Mouse (Mus musculus) neural tube, embryonic 12.5 days (tissue): ENCODE measurements around the gene Armc10. TPM values are rescaled to one million over a fixed set of nuclear protein-coding genes. Genes with fewer than 3 reads are reported as not detected.
"Not testable (repeated sequence)": the region's sequence is repeated elsewhere in the genome, so short reads cannot be mapped to it uniquely, and the experiment has no call there.

Experiments
- ATAC-seq: fragments of 200-750 bp; cut with Nextera tagmentation; 2 replicates; pipeline ENCODE4 v1.8.0; 2017; ENCODE audit warnings: low read depth, mild to moderate bottlenecking, moderate TSS enrichment, moderate library complexity; ENCODE audit not compliant: low FRiP score
- H3K27ac ChIP-seq: fragments of 300-500 bp; sonication (generic); 2 replicates; pipeline ENCODE4 v1.5.1; 2016
- H3K27me3 ChIP-seq: fragments of 300-500 bp; sonication (generic); replicated peaks from 2 replicates; pipeline ENCODE4 v1.6.1; 2016; ENCODE audit warnings: mild to moderate bottlenecking
- H3K36me3 ChIP-seq: fragments of 300-500 bp; sonication (generic); 2 replicates; pipeline ENCODE4 v1.6.1; 2016; ENCODE audit warnings: mild to moderate bottlenecking
- H3K4me1 ChIP-seq: fragments of 300-500 bp; sonication (generic); 2 replicates; pipeline ENCODE4 v1.6.1; 2016
- H3K4me2 ChIP-seq: fragments of 300-500 bp; sonication (generic); replicated peaks from 2 replicates; pipeline ENCODE4 v1.6.1; 2016; ENCODE audit warnings: mild to moderate bottlenecking
- H3K4me3 ChIP-seq: fragments of 300-500 bp; sonication (generic); 2 replicates; pipeline ENCODE4 v1.5.1; 2016
- H3K9ac ChIP-seq: fragments of 300-500 bp; sonication (generic); 2 replicates; pipeline ENCODE4 v1.6.1; 2016; ENCODE audit warnings: mild to moderate bottlenecking
- H3K9me3 ChIP-seq: fragments of 300-500 bp; sonication (generic); 2 replicates; pipeline ENCODE4 v1.6.1; 2016; ENCODE audit warnings: mild to moderate bottlenecking
- WGBS: fragments of 180-500 bp; shearing (Covaris S2); methylation state at CpG from one replicate; pipeline ENCODE4 v1.1.7; 2016; 5-methylcytosine and 5-hydroxymethylcytosine counted together
- polyA plus RNA-seq: library from polyadenylated mRNA; unstranded; fragments of >200 nt; fragmentation: Nextera tagmentation; extraction: Ambion mirVana; gene quantifications from 2 replicates; pipeline ENCODE4 v1.2.1, GENCODE M21; 2016

Gene Armc10
- polyA plus RNA-seq = 64.4 and 69.6 TPM in 2 replicates

DNA sequence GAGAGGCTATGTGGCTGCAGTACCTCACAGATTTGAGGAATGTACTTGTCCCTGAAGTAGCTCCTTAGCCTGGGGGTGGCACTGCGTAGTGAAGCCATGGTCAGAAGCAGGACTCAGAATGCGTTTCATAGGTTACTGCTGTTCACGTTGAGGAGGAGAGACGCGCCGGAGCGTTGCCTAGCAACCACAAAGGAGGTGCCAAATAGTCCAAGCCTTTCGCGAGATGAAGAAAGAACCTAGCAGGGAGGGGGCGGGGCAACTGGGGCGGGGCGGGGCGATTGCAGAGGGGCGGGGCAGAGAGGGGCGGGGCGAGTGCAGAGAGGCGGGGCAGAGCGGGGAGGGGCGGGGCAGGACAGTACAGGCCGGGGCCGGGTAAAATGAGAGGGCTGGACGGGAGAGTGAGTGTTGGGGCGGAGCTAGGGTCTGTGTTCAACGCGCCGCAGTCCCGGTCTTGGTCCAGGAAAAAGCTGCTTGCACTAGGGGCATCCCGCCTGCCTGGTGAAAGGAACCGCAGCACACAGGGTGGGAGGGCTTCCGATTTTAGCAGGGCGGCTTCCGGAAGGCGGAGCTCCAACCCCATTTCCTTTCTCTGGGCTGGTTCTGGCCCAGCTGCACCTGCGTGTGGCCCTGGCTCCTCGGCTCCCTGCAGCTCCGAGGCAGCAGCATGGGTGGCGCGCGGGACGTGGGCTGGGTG, at the start of gene Armc10, which contains the start of gene Fbxl13:
Gene Armc10 (plus strand): TSS at position 375 of the 694 bp plus-strand sequence.
Gene Fbxl13 (minus strand): TSS at position 196 of the 694 bp plus-strand sequence.
- WGBS = 1% methylated on average over 35 of the region's 40 CpGs

DNA sequence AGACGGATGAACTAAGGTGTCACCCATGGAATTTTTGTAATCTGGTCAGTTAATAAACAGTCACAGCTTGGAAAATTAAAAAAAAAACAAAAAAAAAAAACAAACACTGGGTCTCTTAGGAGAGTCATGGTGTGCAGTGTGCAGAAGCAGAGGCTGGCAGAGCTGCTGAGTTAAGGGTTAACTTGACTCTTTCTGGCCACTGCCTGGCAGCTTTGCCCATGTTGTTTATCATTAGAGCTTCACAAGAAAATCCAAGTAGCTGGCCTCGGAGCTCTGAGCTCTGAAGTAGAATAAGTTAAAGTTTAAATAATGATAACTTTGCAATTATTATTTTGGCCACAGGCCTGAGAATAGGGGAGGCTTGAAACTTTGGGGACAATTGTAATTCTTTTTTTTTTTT, 46.1 kb upstream of the Armc10 start:
- H3K27ac ChIP-seq, H3K4me2 ChIP-seq, H3K9me3 ChIP-seq, H3K27me3 ChIP-seq, H3K4me3 ChIP-seq, H3K36me3 ChIP-seq, H3K9ac ChIP-seq, H3K4me1 ChIP-seq, ATAC-seq: not testable (repeated sequence)
- WGBS = 81% methylated on average over 2 of the region's 2 CpGs

More for the DNA sequence above, at the start of gene Armc10, which contains the start of gene Fbxl13:
- Histone ChIP-seq H3K27ac (peak within 1 kb of the TSS; percentile 86), H3K9me3 (no peaks in the 10 kb centered on the region), H3K36me3 (peaks cover 28% of the 10 kb centered on the region), H3K4me1 (peaks cover 11% of the 10 kb centered on the region), H3K27me3 (no peaks in the 10 kb centered on the region), H3K9ac (peak within 1 kb of the TSS; percentile 89), H3K4me2 (peak within 1 kb of the TSS; percentile 72), H3K4me3 (peak within 1 kb of the TSS; percentile 79)
- ATAC-seq = peak; percentile 96

DNA sequence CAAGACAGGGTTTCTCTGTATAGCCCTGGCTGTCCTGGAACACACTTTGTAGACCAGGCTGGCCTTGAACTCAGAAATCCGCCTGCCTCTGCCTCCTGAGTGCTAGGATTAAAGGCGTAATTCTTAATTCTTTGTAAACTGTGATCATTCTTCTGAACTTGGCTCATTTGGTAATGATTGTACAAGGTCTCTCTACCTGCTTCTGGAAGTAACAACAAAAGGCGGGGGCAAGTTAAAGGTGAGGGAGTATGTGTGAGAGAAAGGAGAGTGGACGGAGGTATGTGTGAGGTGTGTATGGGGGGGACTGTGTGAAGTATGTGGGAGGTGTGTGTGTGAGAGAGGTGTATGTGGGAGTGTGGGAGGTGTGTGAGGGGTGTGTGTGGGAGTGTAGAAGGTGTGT, 45.7 kb upstream of the Armc10 start:
- ATAC-seq = no peak
- Histone ChIP-seq H3K4me2 (no peak overlapping the region), H3K4me1 (no peaks in the 10 kb centered on the region), H3K27ac (no peak overlapping the region), H3K36me3 (no peaks in the 10 kb centered on the region), H3K9ac (no peak overlapping the region), H3K27me3 (no peaks in the 10 kb centered on the region), H3K9me3 (no peaks in the 10 kb centered on the region), H3K4me3 (no peak overlapping the region)
- 92% methylated on average over 4 of the region's 4 CpGs for WGBS

DNA sequence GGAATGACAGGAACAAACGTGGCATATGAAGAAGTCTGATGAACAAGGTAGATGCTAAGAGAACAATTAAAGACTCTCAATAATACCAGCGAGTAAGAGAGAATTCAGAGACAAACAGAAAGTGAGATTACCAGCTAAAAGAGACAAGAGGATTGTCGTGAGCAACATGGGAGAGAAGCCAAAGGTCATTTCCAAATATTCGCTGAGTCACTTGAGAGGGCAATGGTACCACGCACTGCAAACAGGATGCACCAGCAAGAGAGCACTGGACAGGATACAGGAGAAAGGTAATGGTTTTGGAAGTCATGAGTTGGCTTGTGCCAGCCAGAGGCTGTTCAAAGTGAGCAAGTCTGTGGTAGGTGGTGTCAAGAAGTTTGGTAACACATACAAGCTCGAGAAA, 39.7 kb upstream of the Armc10 start:
- H3K36me3 ChIP-seq = no peaks in the 10 kb centered on the region
- no peak overlapping the region for H3K27ac ChIP-seq
- H3K4me1 ChIP-seq = no peaks in the 10 kb centered on the region
- H3K27me3 ChIP-seq = no peaks in the 10 kb centered on the region
- ATAC-seq = no peak
- no peak overlapping the region for H3K4me2 ChIP-seq
- no peaks in the 10 kb centered on the region for H3K9me3 ChIP-seq
- no peak overlapping the region for H3K9ac ChIP-seq
- no peak overlapping the region for H3K4me3 ChIP-seq
- 77% methylated on average over 6 of the region's 6 CpGs for WGBS

DNA sequence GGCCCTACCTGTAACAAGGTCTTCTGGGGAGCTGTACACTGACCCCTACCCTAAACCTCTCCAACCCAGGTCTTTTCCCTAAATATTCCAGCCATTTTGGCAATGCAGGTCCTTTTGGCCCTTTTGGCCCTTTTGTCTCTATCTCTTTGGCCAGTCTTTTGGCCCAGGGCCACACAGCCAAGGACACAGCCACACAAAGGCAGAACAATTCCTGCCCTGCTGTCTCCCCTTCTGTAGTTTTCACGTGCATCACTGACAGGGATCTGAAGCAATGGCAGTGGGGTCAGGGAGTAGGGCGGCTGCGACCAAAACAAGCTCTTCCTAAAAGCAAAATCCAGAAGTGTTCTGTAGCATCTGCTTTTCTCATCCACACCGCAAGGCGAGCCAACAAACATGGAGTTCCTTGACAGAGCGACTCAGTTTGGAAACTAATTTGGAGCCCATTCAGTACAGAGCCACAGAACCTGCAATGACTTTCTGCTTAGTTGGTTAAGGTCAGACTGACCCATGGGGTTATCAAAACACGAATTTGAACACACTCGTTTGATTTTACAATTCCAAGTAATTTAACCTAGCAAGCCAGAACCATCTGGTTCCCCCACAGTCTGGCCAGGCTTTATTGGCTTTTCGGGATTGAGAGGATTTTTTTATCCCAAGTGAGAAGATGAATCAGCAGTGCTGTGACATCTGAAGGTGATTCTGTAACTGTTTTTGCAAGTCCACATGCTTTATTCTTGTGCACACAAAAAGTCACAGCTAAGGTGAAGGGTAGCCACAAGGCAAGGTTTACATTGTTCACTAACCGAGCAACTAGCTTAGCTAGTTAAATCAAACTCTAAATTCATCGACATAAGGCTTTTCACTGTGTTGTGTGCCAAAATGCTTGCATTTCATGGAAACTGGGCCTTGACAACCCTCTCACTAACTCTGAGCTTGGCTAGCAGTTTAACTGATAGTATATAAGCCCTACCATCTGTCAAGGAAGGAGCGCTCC, 37.0 kb upstream of the Armc10 start:
- no peak for ATAC-seq

DNA sequence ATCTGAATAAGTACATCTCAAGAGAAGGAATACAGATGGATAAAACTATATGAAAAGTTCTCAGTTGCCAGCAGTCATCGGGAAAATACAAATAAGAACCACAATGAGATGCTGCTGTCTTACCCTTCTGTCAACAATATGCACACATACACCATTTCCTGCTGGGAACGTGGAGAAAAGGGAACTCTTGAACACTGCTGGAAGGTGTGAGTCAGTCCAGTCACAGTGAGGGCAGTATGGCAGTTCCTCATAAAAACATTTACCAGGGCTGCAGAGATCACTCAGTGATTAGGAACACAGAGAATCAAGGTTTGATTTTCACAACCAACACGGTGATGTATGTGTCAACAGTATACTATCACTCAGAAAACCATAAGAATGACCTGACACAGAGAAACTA, 34.6 kb upstream of the Armc10 start:
- Histone ChIP-seq H3K9ac (no peak overlapping the region), H3K4me3 (no peak overlapping the region)
- 80% methylated on average over 3 of the region's 3 CpGs for WGBS

More for the DNA sequence above, 37.0 kb upstream of the Armc10 start:
- Histone ChIP-seq H3K27ac (no peak overlapping the region), H3K4me1 (no peaks in the 10 kb centered on the region), H3K27me3 (no peaks in the 10 kb centered on the region), H3K36me3 (no peaks in the 10 kb centered on the region), H3K9me3 (no peaks in the 10 kb centered on the region), H3K9ac (no peak overlapping the region), H3K4me2 (no peak overlapping the region), H3K4me3 (no peak overlapping the region)
- WGBS = 69% methylated on average over 12 of the region's 12 CpGs

DNA sequence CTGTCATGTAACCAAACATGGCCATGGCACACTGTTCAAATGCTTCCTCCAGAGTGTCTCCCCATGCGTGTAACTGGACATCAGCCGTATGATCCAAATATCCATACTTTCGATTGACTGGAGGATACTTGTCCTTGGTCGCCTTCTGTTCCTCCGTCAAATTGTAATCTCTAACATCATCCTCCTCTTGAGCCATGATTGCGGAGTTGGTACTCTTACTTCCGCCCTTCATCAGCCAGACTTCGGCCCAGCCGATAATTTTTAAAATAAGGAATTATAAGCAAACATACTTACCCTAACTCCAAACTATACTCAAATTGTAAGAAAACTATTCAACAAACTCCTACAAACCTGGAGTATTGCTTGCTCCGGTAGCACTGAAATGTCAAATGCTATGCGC, 31.3 kb upstream of the Armc10 start:
- not testable (repeated sequence) for H3K36me3 ChIP-seq, H3K9me3 ChIP-seq, H3K4me3 ChIP-seq, H3K4me1 ChIP-seq, ATAC-seq, H3K9ac ChIP-seq, H3K27me3 ChIP-seq, H3K27ac ChIP-seq, H3K4me2 ChIP-seq
- 98% methylated on average over 11 of the region's 11 CpGs for WGBS

More for the DNA sequence above, 34.6 kb upstream of the Armc10 start:
- no peaks in the 10 kb centered on the region for H3K9me3 ChIP-seq
- H3K4me2 ChIP-seq = no peak overlapping the region
- H3K36me3 ChIP-seq = no peaks in the 10 kb centered on the region
- no peaks in the 10 kb centered on the region for H3K27me3 ChIP-seq
- ATAC-seq = no peak
- H3K4me1 ChIP-seq = no peaks in the 10 kb centered on the region
- no peak overlapping the region for H3K27ac ChIP-seq

DNA sequence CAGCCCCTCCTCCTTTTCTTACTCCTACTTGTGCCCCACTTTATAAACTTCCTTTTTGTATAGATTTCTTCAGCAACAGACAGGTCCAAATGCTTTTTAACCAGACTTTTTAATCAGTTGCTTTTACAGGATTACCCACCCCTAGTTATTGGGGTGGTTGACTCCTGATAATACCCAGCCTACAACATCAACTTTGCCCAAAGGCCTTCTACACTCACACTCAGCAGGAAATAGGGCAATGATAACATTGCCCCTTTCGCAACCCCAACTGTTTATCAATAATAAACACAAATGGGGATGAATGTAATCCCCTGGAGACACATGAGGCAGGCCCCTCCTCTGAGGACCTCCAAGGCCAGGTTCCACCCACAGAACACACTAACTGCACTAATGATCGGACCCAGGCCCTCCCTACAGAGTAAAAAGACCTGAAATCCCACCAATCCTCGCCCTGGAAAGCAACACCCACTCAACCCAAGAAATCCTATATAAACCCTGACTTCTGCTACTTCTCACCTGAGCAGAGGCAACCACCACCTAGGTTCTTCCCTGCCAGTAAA, 29.1 kb upstream of the Armc10 start:
- no peak overlapping the region for H3K4me3 ChIP-seq
- H3K9me3 ChIP-seq = no peaks in the 10 kb centered on the region
- H3K36me3 ChIP-seq = no peaks in the 10 kb centered on the region
- no peak overlapping the region for H3K27ac ChIP-seq
- no peak for ATAC-seq
- no peaks in the 10 kb centered on the region for H3K27me3 ChIP-seq
- no peak overlapping the region for H3K9ac ChIP-seq
- 79% methylated on average over 3 of the region's 3 CpGs for WGBS
- no peak overlapping the region for H3K4me2 ChIP-seq
- H3K4me1 ChIP-seq = no peaks in the 10 kb centered on the region

DNA sequence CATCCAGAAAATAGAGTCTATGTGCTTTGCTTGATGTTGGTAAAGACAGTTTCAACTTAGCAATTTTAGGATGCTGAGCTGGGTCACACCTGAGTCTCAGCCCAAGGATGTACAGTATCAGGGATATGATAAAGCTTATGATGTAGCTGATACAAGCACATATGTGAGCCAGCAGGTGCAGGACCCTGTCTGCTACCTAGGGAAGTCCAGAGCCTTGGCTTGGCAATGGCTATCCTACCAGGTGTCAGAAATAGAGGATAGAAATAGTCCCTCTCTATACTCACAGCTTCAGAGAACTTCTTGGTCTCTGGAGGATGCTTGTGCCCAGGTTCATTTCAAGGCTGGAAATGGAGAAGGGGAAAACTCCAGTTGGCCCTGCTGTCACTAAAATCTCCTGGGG, 19.7 kb upstream of the Armc10 start:
- Histone ChIP-seq H3K9ac (no peak overlapping the region), H3K4me1 (no peaks in the 10 kb centered on the region), H3K4me3 (no peak overlapping the region), H3K27ac (no peak overlapping the region), H3K9me3 (no peaks in the 10 kb centered on the region; the same call in 1 of the 2 replicates), H3K27me3 (no peaks in the 10 kb centered on the region), H3K4me2 (no peak overlapping the region), H3K36me3 (no peaks in the 10 kb centered on the region)
- ATAC-seq = no peak

DNA sequence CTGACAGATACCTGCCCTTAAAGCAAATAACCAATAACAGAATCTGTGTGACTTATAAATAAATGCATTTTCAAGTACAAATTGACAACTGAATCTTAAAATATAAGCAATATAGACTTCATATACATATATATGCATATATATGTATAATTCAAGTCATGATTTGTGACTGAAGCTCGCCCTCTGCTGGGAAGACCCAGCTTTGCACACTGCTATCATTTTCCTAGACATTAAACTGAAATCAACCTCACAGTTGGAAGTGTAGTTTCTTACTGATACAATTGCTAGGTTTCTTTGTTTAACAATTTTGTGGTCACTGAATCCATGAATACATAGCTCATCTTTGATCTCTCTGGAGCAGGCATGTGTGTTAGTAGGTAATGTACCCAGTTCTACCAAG, 4.7 kb upstream of the Armc10 start:
- Histone ChIP-seq H3K9ac (no peak overlapping the region), H3K36me3 (no peaks in the 10 kb centered on the region), H3K27ac (no peak overlapping the region), H3K9me3 (no peaks in the 10 kb centered on the region), H3K27me3 (no peaks in the 10 kb centered on the region), H3K4me1 (no peaks in the 10 kb centered on the region), H3K4me2 (no peak overlapping the region), H3K4me3 (no peak overlapping the region)
- WGBS = 10% methylated on average over 1 of the region's 1 CpGs
- no peak for ATAC-seq

DNA sequence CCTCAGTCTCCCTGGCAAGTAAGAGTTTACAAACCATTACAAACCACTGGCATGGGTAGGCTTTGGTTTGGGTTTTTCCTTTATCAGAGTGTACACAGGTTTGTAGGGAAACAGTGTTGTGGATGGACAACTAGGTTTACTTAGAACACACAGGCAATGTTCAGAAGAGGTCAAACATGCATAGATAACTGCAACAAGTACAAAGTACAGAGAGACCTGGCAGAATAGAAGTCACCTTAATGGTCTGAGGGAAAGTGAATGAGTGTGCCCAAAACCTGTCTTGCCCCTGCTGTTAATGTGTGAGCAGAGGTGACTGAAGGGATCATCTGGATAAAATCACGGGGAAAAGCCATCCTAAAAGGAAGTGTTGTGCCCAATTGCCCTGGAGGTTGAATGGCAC, 2.0 kb upstream of the Armc10 start:
- no peak for ATAC-seq
- peaks cover 8% of the 10 kb centered on the region for H3K36me3 ChIP-seq
- WGBS = 28% methylated on average over 1 of the region's 1 CpGs
- no peak overlapping the region for H3K27ac ChIP-seq
- H3K4me3 ChIP-seq = no peak overlapping the region
- no peaks in the 10 kb centered on the region for H3K9me3 ChIP-seq
- no peak overlapping the region for H3K4me2 ChIP-seq
- peaks cover 11% of the 10 kb centered on the region for H3K4me1 ChIP-seq
- H3K27me3 ChIP-seq = no peaks in the 10 kb centered on the region
- H3K9ac ChIP-seq = no peak overlapping the region

DNA sequence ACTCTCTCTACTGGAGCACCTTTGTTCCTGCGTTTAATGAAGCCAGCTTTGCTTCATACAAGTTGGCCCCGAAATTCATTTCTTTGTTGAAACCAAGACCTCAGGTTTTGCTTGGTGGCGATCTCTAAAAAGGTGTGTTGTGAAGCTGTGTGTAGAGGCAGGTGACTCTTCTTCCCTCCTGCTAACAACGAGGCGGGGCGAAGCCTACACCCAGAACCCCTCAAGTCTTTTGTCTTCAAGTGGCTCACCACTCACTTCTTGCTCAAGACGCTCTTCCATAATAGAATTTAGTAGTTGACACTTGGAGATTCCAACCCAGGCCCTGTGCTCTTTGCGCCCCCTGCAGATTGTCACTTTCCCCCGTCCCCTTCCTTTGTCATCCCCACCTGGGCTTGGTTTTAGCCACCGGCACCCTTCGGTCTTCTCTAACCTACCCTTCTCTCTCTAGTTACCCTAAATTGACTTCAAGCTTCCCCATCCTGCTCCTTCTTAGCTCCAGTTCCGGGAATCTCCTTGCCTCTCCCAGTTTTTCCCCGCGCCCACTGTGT, 648 bp upstream of the Armc10 start:
- 12% methylated on average over 14 of the region's 14 CpGs for whole genome bisulfite sequencing
- Histone ChIP-seq H3K9ac (peak overlapping the region; percentile 38; the same call in 1 of the 2 replicates), H3K9me3 (no peaks in the 10 kb centered on the region), H3K4me3 (peak overlapping the region; percentile 79), H3K4me2 (peak overlapping the region; percentile 72), H3K4me1 (peaks cover 11% of the 10 kb centered on the region), H3K27ac (peak overlapping the region; percentile 51; the same call in 1 of the 2 replicates), H3K27me3 (no peaks in the 10 kb centered on the region), H3K36me3 (peaks cover 21% of the 10 kb centered on the region)
- ATAC-seq = no peak; the same call in 1 of the 2 replicates
